Mouse (Mus musculus) embryonic facial prominence, embryonic 14.5 days (tissue): ENCODE data around the gene Cd72. TPM values are rescaled to one million over a fixed set of nuclear protein-coding genes. Genes with fewer than 3 reads are reported as not detected.
A peak's percentile ranks its signal among the peaks of the same experiment; 100 is the strongest.

ENCODE experiments used
- ATAC-seq: fragments of 200-750 bp; cut with Nextera tagmentation; 2 replicates; pipeline ENCODE4 v1.8.0; 2017; ENCODE audit warnings: low read depth, moderate number of reproducible peaks, moderate TSS enrichment
- DNase-seq: peaks from one replicate; pipeline ENCODE4 v3.0.0-alpha.2; 2015; ENCODE audit warnings: low spot score
- H3K27ac ChIP-seq: fragments of 300-500 bp; sonication (generic); replicated peaks from 2 replicates; pipeline ENCODE4 v1.5.1; 2014; ENCODE audit warnings: low read depth, mild to moderate bottlenecking, low read length, moderate library complexity
- H3K27me3 ChIP-seq: fragments of 300-500 bp; sonication (generic); replicated peaks from 2 replicates; pipeline ENCODE4 v1.6.1; 2014; ENCODE audit warnings: low read length; ENCODE audit not compliant: control insufficient read depth, insufficient read depth
- H3K36me3 ChIP-seq: fragments of 300-500 bp; sonication (generic); 2 replicates; pipeline ENCODE4 v1.6.1; 2014; ENCODE audit warnings: low read length, mixed read lengths; ENCODE audit not compliant: control insufficient read depth, insufficient read depth
- H3K4me1 ChIP-seq: fragments of 300-500 bp; sonication (generic); 2 replicates; pipeline ENCODE4 v1.6.1; 2014; ENCODE audit warnings: antibody characterized with exemption, low read length; ENCODE audit not compliant: control insufficient read depth, insufficient read depth
- H3K4me2 ChIP-seq: fragments of 300-500 bp; sonication (generic); 2 replicates; pipeline ENCODE4 v1.6.1; 2014; ENCODE audit warnings: low read depth, mild to moderate bottlenecking, low read length, moderate library complexity, mixed read lengths
- H3K4me3 ChIP-seq: fragments of 300-500 bp; sonication (generic); 2 replicates; pipeline ENCODE4 v1.5.1; 2014; ENCODE audit warnings: low read depth, mild to moderate bottlenecking, low read length
- H3K9ac ChIP-seq: fragments of 300-500 bp; sonication (generic); 2 replicates; pipeline ENCODE4 v1.6.1; 2014; ENCODE audit warnings: low read depth, mild to moderate bottlenecking, low read length, moderate library complexity, mixed read lengths
- H3K9me3 ChIP-seq: fragments of 300-500 bp; sonication (generic); 2 replicates; pipeline ENCODE4 v1.6.1; 2016; ENCODE audit warnings: low read length; ENCODE audit not compliant: control insufficient read depth
- WGBS: fragments of 180-500 bp; shearing (Covaris S2); extraction: QIAGEN DNeasy Blood & Tissue Kit; methylation state at CpG from one replicate; pipeline ENCODE4 v1.1.7; 2014; 5-methylcytosine and 5-hydroxymethylcytosine counted together
- polyA plus RNA-seq: library from polyadenylated mRNA; unstranded; fragments of >200 nt; fragmentation: Nextera tagmentation; extraction: Ambion mirVana; gene quantifications from 2 replicates; pipeline ENCODE4 v1.2.1, GENCODE M21; 2014

Cd72 gene
- polyA plus RNA-seq, 1 experiment from 2014 or later = 2.9 TPM

DNA sequence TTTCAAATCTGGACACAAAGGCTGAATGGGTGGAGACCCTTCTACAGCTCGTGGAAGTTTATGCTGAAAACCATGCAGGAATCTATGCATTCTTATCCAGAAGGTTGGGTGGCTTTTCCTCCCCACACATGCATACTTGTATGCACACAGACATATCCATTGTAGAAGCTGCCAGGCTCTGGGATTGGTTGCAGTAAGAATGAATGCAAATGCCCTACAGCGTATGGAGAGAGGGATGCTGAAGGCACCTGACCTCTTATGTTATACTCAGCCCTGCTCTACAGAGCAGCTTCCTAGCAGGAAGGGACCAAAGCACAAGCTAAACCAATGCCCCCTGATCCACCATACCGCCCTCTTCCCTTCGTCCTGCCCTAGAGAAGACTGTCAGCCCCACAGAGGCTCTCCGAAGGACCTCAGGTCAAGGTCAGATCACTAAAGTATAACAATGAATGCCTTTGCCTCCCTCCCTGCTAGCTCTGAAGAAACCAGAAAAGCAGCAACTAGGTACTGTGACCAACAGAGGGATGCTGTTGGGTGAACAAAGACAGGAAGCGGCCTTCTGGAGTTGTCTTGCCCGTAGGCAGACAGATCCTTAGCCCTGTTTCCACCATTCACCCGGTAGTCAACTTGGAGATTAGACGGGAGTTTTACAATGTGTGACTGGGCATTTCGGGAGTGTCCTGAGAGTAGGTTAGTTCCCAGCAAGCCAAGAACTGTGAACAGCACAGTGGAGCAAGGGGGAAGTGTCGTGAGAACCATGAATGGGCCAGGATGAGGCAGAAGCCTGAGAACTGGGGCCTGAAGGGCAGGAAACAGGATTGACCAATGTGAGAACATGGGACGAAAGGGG lies 47.1 kb downstream of the Cd72 start:
- Histone ChIP-seq H3K9me3 (no peaks in the 10 kb centered on the region), H3K4me2 (peak overlapping the region; percentile 62), H3K4me3 (peak overlapping the region; percentile 50), H3K27ac (peak overlapping the region; percentile 87), H3K27me3 (no peaks in the 10 kb centered on the region), H3K9ac (peak overlapping the region; percentile 67), H3K4me1 (peaks cover 18% of the 10 kb centered on the region), H3K36me3 (no peaks in the 10 kb centered on the region)
- ATAC-seq = no peak
- WGBS = 63% methylated on average over 12 of the region's 12 CpGs
- no peak for DNase-seq

DNA sequence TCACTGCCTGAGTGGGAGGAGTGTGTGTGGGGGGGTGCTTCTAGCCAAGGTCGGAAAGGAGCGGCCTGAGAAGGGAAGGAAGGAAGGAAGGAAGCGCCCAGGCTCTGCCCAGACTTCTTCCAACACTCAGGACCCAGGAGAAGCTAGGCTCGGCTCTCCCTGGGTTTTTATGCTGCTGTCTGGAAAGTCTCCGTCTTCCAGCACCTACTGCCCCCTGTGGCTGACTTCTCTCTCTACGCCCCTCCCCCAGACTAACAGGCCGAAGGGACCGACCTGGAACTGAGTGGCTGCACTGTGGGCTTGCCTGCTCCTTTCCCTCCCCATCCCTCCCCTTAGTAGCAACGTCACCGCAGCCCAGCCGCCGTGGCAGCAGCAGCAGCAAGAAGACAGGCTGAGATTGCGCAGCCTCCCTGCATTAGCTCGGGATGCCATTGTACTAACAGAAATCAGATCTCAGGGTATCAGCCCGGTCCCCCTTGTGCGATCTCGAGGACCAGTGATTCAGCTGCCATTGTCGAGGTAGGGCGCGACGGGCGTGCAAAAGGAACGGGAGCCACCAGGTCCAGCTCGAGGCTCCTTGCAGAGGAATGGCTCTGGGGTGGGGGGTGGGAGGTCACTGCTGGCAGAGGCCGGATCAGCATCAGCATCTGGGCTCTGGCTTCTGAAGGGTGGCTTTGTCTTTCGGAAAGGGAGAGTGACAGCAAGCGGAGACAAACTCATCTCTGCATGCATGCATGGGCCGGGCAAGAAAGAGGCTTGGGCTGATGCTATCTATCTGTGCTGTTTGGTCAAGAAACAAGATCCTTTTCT lies 48.1 kb downstream of the Cd72 start:
- Histone ChIP-seq H3K9me3 (no peaks in the 10 kb centered on the region), H3K27ac (peak overlapping the region; percentile 87), H3K27me3 (no peaks in the 10 kb centered on the region), H3K9ac (peak overlapping the region; percentile 67), H3K4me2 (peak overlapping the region; percentile 62), H3K4me1 (peaks cover 24% of the 10 kb centered on the region), H3K4me3 (peak overlapping the region; percentile 50), H3K36me3 (no peaks in the 10 kb centered on the region)
- ATAC-seq (peak; percentile 97), DNase-seq (peak; percentile 95)
- 1% methylated on average over 24 of the region's 28 CpGs for WGBS

DNA sequence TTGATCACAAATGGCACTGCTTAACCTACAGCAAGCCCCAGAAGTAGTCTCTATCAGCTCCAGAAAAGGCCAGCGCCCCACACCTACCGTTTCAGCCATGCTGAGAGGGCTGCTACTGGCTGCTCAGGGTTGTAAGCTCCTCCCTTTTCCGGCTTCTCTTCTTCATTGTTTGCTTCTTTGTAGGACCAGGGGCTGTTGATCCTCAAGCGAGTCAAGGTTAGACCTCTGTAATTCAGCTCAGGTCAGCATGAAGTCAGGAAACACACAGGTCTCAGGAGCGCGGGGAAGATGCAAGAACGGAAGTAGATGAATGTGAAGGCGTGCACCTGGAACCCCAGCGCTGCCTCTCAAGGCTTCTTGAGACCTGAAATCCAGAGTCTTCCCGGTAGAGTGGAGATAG lies 49.7 kb downstream of the Cd72 start:
- H3K4me1 ChIP-seq = peaks cover 41% of the 10 kb centered on the region

DNA sequence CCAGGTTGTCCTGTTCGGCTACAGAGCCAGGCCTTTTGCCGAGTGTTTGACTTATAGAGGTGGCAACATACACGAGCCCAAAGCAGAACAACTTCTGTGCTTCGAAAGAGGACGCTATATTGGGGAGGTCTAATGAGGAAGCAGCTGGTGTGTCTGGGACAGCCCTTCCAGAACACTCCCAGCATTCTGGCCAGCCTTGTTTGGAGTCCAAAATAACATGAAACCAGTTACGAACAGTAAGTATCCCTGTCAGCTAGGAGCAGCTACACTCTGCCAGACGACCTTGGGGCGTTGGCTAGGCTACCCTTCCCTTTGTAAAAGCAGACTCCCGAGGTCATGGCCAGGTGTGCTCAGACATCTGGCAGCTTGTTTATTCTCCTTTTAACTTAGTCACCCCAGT lies 52.2 kb downstream of the Cd72 start:
- peaks cover 53% of the 10 kb centered on the region for H3K4me1 ChIP-seq

More for the DNA sequence above, 49.7 kb downstream of the Cd72 start:
- DNase-seq = no peak
- ATAC-seq = no peak
- no peak overlapping the region for H3K27ac ChIP-seq
- no peak overlapping the region for H3K4me3 ChIP-seq
- no peak overlapping the region for H3K9ac ChIP-seq
- no peak overlapping the region for H3K4me2 ChIP-seq
- H3K36me3 ChIP-seq = no peaks in the 10 kb centered on the region
- H3K9me3 ChIP-seq = no peaks in the 10 kb centered on the region
- no peaks in the 10 kb centered on the region for H3K27me3 ChIP-seq
- 92% methylated on average over 10 of the region's 10 CpGs for WGBS

DNA sequence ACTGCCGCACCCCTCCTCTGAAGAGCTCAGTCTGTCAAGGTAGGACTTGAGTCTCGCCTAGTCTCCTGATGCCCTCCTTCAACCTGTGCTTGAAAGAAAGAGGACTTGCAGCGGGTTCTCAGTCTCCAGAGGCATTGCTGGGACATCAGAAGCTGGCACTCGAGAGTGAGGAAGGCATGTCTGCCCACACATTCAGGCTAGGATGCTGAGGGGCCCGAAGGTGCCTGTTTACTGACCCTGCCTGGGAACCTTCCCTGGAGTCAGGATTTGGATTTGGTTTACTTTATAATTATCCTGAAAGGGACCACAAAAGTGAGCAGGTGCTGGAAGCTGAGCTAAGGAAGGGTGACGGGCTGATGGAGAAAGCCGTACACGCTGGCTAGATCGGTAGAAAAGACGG lies 52.9 kb downstream of the Cd72 start:
- ATAC-seq (no peak), DNase-seq (no peak)
- no peak overlapping the region for H3K4me3 ChIP-seq
- no peaks in the 10 kb centered on the region for H3K27me3 ChIP-seq
- no peaks in the 10 kb centered on the region for H3K36me3 ChIP-seq
- 79% methylated on average over 10 of the region's 10 CpGs for WGBS
- H3K9me3 ChIP-seq = no peaks in the 10 kb centered on the region
- H3K9ac ChIP-seq = 0 out of 2 replicates have a peak overlapping the region, but pooled peaks have one; percentile 20
- H3K4me1 ChIP-seq = peaks cover 50% of the 10 kb centered on the region
- peak overlapping the region; percentile 5; the same call in 1 of the 2 replicates for H3K4me2 ChIP-seq
- no peak overlapping the region; the same call in 1 of the 2 replicates for H3K27ac ChIP-seq

More for the DNA sequence above, 52.2 kb downstream of the Cd72 start:
- Histone ChIP-seq H3K27me3 (no peaks in the 10 kb centered on the region), H3K9ac (no peak overlapping the region), H3K27ac (no peak overlapping the region), H3K4me2 (no peak overlapping the region), H3K9me3 (no peaks in the 10 kb centered on the region), H3K36me3 (no peaks in the 10 kb centered on the region), H3K4me3 (no peak overlapping the region)
- ATAC-seq (no peak), DNase-seq (no peak)
- WGBS = 65% methylated on average over 9 of the region's 9 CpGs

DNA sequence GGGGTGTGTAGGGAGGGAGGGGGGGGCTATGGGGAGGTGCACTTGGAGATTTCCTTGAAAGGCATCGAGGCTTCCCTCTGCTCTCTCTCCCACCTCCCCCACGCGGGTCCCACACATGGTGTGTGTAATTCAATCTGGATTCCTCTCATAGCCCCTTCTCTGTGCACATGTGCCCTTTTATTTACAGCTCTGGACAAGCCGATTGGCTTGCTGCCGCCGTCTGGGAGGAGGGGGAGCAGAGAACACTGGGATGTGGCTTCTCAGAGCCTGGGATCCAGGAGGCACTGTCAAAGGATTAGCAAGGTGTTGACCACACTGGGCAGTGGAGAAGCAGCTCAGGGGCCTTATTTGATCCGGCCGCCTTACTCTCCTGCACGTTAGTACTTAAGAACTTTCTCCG lies 53.5 kb downstream of the Cd72 start:
- peak overlapping the region; percentile 67; the same call in 1 of the 2 replicates for H3K27ac ChIP-seq
- H3K9ac ChIP-seq = 0 out of 2 replicates have a peak overlapping the region, but pooled peaks have one; percentile 20
- peaks cover 49% of the 10 kb centered on the region for H3K4me1 ChIP-seq
- H3K9me3 ChIP-seq = no peaks in the 10 kb centered on the region
- 10% methylated on average over 10 of the region's 10 CpGs for WGBS
- no peak overlapping the region for H3K4me3 ChIP-seq
- peak overlapping the region; percentile 5; the same call in 1 of the 2 replicates for H3K4me2 ChIP-seq
- H3K27me3 ChIP-seq = no peaks in the 10 kb centered on the region
- DNase-seq = peak; percentile 83
- H3K36me3 ChIP-seq = no peaks in the 10 kb centered on the region
- peak; percentile 74 for ATAC-seq

DNA sequence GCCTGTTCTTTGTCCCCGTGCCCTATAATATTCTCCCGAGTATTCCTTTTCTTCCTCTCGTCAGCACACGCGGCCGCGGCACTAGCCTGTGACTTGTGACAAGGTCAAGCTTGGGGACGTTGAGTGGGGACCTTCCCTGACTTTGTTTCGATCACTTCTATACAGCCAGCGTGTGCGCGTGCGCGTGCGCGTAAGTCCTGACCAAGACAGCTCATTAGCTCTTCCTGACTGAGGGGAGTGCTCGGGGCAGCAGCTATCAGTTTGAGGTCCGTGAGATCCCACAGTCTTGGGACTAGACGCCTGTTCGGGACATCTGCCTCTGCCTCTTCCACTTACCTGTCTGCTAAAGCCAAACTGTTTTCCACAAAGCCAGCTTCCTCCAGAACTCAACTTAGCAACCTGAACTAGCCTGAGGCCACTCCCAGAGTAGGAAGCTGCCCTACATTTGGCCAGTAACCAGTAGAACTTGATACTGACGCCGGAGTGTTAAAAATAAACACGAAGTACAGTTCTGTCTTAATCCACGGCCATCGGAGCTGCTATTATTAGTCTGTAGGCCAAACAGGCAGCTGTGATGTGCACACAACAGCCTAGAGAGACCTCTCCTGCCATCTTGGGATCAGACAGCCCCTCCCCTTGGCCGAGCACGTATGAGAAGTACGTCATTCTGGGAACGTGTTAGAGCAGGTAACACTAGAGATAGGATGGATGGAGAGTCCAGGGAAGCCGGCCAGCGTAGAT lies 54.9 kb downstream of the Cd72 start:
- DNase-seq (peak; percentile 76), ATAC-seq (peak; percentile 45)
- Histone ChIP-seq H3K27ac (peak overlapping the region; percentile 67), H3K9ac (no peak overlapping the region), H3K27me3 (no peaks in the 10 kb centered on the region), H3K4me3 (no peak overlapping the region), H3K9me3 (no peaks in the 10 kb centered on the region), H3K4me2 (peak overlapping the region; percentile 44), H3K4me1 (peaks cover 43% of the 10 kb centered on the region), H3K36me3 (no peaks in the 10 kb centered on the region)
- WGBS = 60% methylated on average over 31 of the region's 31 CpGs

DNA sequence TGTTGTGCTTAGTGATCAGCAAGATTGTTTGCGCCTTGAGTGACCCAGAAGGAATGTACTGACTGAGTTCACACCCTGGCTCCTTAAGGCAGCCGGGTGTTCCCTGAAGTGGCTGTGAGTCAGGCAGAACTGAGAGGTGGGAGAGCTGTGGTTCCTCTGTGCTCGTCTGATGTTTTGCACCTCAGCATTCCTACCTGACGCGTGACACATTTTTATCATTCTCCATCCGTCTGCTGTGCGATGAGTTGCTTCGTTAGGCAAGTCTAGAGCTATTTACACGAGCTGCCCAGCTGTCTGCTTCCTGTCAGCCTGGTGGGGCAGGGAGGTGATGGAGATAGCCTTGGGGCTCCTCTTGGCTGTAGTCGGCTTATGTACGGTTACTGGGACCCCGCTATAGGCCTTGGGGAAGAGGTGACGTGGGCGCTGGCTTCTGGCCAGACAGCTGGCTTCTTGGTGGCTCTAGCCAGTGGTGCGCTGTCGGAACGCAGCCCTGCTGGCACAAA lies 55.5 kb downstream of the Cd72 start:
- peak; percentile 34; the same call in 1 of the 2 replicates for ATAC-seq
- Histone ChIP-seq H3K27me3 (no peaks in the 10 kb centered on the region), H3K9ac (no peak overlapping the region; the same call in 1 of the 2 replicates), H3K9me3 (no peaks in the 10 kb centered on the region), H3K4me2 (peak overlapping the region; percentile 44), H3K4me1 (peaks cover 49% of the 10 kb centered on the region), H3K4me3 (no peak overlapping the region), H3K27ac (peak overlapping the region; percentile 67), H3K36me3 (no peaks in the 10 kb centered on the region)
- DNase-seq = peak; percentile 79
- 25% methylated on average over 17 of the region's 17 CpGs for WGBS
